Mouse (Mus musculus) limb, embryonic 14.5 days (tissue): ENCODE results near the gene Tango6. TPM values are rescaled to one million over a fixed set of nuclear protein-coding genes. Genes with fewer than 3 reads are reported as not detected.
"Not testable (repeated sequence)": the region's sequence is repeated elsewhere in the genome, so short reads cannot be mapped to it uniquely, and the experiment has no call there.

Experiments used
- ATAC-seq: fragments of 200-750 bp; cut with Nextera tagmentation; 2 replicates; pipeline ENCODE4 v1.8.0; 2017; ENCODE audit warnings: low read depth, moderate number of reproducible peaks, moderate TSS enrichment; ENCODE audit not compliant: low FRiP score
- DNase-seq: peaks from one replicate; pipeline ENCODE4 v3.0.0-alpha.2; 2015; ENCODE audit warnings: low spot score
- H3K27ac ChIP-seq: fragments of 300-500 bp; sonication (generic); replicated peaks from 2 replicates; pipeline ENCODE4 v1.5.1; 2014; ENCODE audit warnings: low read depth, mild to moderate bottlenecking, low read length, moderate library complexity, mixed read lengths
- H3K27me3 ChIP-seq: fragments of 300-500 bp; sonication (generic); 2 replicates; pipeline ENCODE4 v1.6.1; 2014; ENCODE audit warnings: low read length, mixed read lengths; ENCODE audit not compliant: control insufficient read depth, insufficient read depth
- H3K36me3 ChIP-seq: fragments of 300-500 bp; sonication (generic); 2 replicates; pipeline ENCODE4 v1.6.1; 2014; ENCODE audit warnings: mild to moderate bottlenecking, low read length, moderate library complexity, mixed read lengths; ENCODE audit not compliant: control insufficient read depth, insufficient read depth
- H3K4me1 ChIP-seq: fragments of 300-500 bp; sonication (generic); 2 replicates; pipeline ENCODE4 v1.6.1; 2014; ENCODE audit warnings: antibody characterized with exemption, low read length, mixed read lengths; ENCODE audit not compliant: control insufficient read depth, insufficient read depth
- H3K4me2 ChIP-seq: fragments of 300-500 bp; sonication (generic); replicated peaks from 2 replicates; pipeline ENCODE4 v1.6.1; 2014; ENCODE audit warnings: low read depth, mild to moderate bottlenecking, low read length, moderate library complexity; ENCODE audit not compliant: severe bottlenecking
- H3K4me3 ChIP-seq: fragments of 300-500 bp; sonication (generic); replicated peaks from 2 replicates; pipeline ENCODE4 v1.5.1; 2014; ENCODE audit warnings: low read length
- H3K9ac ChIP-seq: fragments of 300-500 bp; sonication (generic); 2 replicates; pipeline ENCODE4 v1.6.1; 2014; ENCODE audit warnings: mild to moderate bottlenecking, low read depth, low read length, moderate library complexity; ENCODE audit not compliant: severe bottlenecking
- H3K9me3 ChIP-seq: fragments of 300-500 bp; sonication (generic); 2 replicates; pipeline ENCODE4 v1.6.1; 2016; ENCODE audit warnings: low read length; ENCODE audit not compliant: control insufficient read depth
- POLR2A ChIP-seq: fragments of 200-500 bp; IDR thresholded peaks from 2 replicates; pipeline ENCODE4 v1.8.0; 2012; ENCODE audit warnings: inconsistent platforms, mild to moderate bottlenecking, moderate library complexity, borderline replicate concordance; ENCODE audit not compliant: insufficient read depth, insufficient read length; ENCODE audit errors: extremely low read depth
- WGBS: fragments of 180-500 bp; shearing (Covaris S2); extraction: QIAGEN DNeasy Blood & Tissue Kit; methylation state at CpG from one replicate; pipeline ENCODE4 v1.1.7; 2014; 5-methylcytosine and 5-hydroxymethylcytosine counted together
- polyA plus RNA-seq, 2 experiments: library from polyadenylated mRNA; depleted of rRNA in 1 of 2; stranded (reverse) in 1 of 2; unstranded in 1 of 2; fragments of >200 nt; fragmentation: Nextera tagmentation in 1 of 2; extraction: Ambion mirVana in 1 of 2; gene quantifications; 2 replicates each; pipeline versions ENCODE4 v1.2.1 to v1.2.3; 2012 to 2014

Gene Tango6
- polyA plus RNA-seq, 2 experiments: 5.9 to 6.5 TPM

DNA sequence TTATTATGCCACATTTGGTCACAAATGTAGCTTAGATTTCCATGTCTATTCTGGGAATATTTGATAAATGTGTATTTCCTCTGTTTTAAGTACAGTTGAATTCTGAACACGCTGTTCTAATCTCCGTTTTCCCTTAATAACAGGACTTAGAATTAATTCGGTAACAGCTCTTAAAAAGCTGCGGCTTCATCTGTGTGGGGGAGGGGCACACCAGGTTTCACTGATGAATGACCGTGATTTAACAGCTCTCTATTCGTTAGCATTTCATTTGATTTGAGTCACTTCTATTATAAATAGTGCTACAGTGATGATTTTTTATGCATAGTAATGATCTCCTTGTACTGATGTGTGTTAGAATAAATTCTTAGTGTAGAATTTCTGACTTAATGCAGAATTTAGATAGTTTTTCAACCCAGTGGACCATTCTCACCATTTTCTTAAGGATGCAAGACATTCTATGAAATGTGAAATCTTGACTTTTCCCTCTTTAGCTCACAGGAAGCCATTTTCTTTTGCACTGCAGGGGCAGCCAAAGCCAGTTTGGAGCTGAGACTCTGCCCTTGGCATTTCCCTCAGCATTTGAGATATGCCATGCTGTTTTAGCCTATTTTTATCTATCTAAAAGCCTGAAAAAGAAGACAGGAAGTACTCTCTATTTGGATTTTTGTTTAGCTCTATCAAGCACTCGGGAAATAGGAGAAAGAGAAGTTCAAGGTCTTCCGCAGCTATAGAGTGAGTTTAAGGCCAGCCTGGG, 91.9 kb downstream of the Tango6 start:
- DNase-seq: no peak
- Histone ChIP-seq H3K4me1 (no peaks in the 10 kb centered on the region), H3K9ac (no peak overlapping the region), H3K27ac (0 out of 2 replicates have a peak overlapping the region, but pooled peaks have one; percentile 20), H3K4me3 (no peak overlapping the region), H3K9me3 (no peaks in the 10 kb centered on the region), H3K4me2 (no peak overlapping the region), H3K36me3 (no peaks in the 10 kb centered on the region), H3K27me3 (no peaks in the 10 kb centered on the region)
- 54% methylated on average over 8 of the region's 8 CpGs for WGBS
- no peak for TF ChIP-seq POLR2A
- ATAC-seq: no peak

GRCm38 (mm10) chr8:106789623-106790022, 106.8 kb downstream of the Tango6 start:
- Histone ChIP-seq H3K27ac (no peak overlapping the region), H3K27me3 (no peaks in the 10 kb centered on the region), H3K4me1 (no peaks in the 10 kb centered on the region), H3K9me3 (no peaks in the 10 kb centered on the region), H3K4me2 (no peak overlapping the region), H3K36me3 (no peaks in the 10 kb centered on the region), H3K4me3 (no peak overlapping the region), H3K9ac (no peak overlapping the region)
- no peak for TF ChIP-seq POLR2A
- no peak for DNase-seq
- no peak for ATAC-seq
- 61% methylated on average over 4 of the region's 4 CpGs for WGBS

DNA sequence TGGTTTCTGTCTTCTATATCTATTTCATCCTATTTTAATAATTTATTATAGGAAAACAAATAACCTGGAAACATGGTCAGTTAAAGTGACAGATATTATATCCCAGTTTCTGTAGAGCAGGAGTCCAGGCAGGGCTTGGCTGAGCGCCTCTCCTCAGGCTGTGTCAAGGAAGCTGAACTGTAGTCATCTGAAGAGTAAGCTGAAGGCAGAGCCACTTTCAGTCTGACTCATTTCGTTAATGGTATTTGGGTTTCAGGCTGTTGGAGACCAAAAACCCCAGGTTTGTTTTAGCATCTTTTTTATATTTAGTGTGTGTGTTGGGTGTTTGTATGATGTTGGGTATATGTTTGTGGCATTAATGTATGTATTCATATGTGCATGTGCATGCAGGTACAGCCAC, 112.0 kb downstream of the Tango6 start:
- DNase-seq (no peak), ATAC-seq (no peak)
- H3K9me3 ChIP-seq: no peaks in the 10 kb centered on the region
- no peak overlapping the region for H3K9ac ChIP-seq
- no peak overlapping the region for H3K27ac ChIP-seq
- peaks cover 2% of the 10 kb centered on the region; the same call in 1 of the 2 replicates for H3K4me1 ChIP-seq
- no peaks in the 10 kb centered on the region for H3K27me3 ChIP-seq
- WGBS: 91% methylated on average over 2 of the region's 2 CpGs
- H3K4me2 ChIP-seq: no peak overlapping the region
- H3K36me3 ChIP-seq: no peaks in the 10 kb centered on the region
- H3K4me3 ChIP-seq: no peak overlapping the region
- TF ChIP-seq POLR2A: no peak

DNA sequence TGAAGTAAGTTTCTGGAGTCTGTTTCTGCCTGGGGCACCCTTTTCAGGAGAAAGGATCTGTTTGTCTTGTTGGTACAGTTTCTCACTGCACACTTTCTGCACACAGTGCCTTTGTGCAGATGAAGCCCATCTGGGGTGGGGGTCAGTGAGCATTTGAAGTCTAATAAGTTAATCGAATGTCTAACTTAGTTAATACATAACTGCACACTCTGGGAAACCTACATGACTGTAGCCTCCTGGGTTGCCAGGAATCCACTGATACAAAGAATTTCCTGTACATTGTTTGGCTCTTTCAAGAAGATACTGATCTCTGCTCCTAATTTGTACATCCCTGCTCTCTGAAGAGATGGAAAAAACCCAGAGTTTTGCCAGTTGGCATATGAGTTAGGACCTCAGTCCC, 117.0 kb downstream of the Tango6 start:
- no peaks in the 10 kb centered on the region for H3K9me3 ChIP-seq
- no peaks in the 10 kb centered on the region for H3K27me3 ChIP-seq
- H3K36me3 ChIP-seq: no peaks in the 10 kb centered on the region
- 58% methylated on average over 1 of the region's 1 CpGs for whole genome bisulfite sequencing
- no peak overlapping the region for H3K27ac ChIP-seq
- ATAC-seq (no peak), DNase-seq (no peak)
- no peak overlapping the region for H3K4me3 ChIP-seq
- H3K9ac ChIP-seq: no peak overlapping the region
- H3K4me2 ChIP-seq: no peak overlapping the region
- no peak for TF ChIP-seq POLR2A
- peaks cover 4% of the 10 kb centered on the region; the same call in 1 of the 2 replicates for H3K4me1 ChIP-seq

GRCm38 (mm10) chr8:106801261-106801660, 118.4 kb downstream of the Tango6 start:
- TF ChIP-seq POLR2A: no peak
- ATAC-seq: no peak
- Histone ChIP-seq H3K9me3 (peaks cover 4% of the 10 kb centered on the region), H3K36me3 (no peaks in the 10 kb centered on the region), H3K4me3 (no peak overlapping the region), H3K4me2 (no peak overlapping the region), H3K9ac (no peak overlapping the region), H3K4me1 (peaks cover 4% of the 10 kb centered on the region; the same call in 1 of the 2 replicates), H3K27me3 (no peaks in the 10 kb centered on the region), H3K27ac (no peak overlapping the region)
- no peak for DNase-seq
- 86% methylated on average over 11 of the region's 11 CpGs for WGBS

GRCm38 (mm10) chr8:106802384-106803137, 119.7 kb downstream of the Tango6 start:
- H3K4me1 ChIP-seq, H3K4me3 ChIP-seq, H3K9ac ChIP-seq, H3K27me3 ChIP-seq, H3K36me3 ChIP-seq, H3K9me3 ChIP-seq, DNase-seq, ATAC-seq, H3K4me2 ChIP-seq, H3K27ac ChIP-seq: not testable (repeated sequence)
- 83% methylated on average over 12 of the region's 12 CpGs for WGBS
